Mouse (Mus musculus): ENCODE results near the gene Cfap65. TPM values are rescaled to one million over a fixed set of nuclear protein-coding genes. Genes with fewer than 3 reads are reported as not detected.

Cfap65 gene
- polyA plus RNA-seq, 1 experiment: not detected

DNA sequence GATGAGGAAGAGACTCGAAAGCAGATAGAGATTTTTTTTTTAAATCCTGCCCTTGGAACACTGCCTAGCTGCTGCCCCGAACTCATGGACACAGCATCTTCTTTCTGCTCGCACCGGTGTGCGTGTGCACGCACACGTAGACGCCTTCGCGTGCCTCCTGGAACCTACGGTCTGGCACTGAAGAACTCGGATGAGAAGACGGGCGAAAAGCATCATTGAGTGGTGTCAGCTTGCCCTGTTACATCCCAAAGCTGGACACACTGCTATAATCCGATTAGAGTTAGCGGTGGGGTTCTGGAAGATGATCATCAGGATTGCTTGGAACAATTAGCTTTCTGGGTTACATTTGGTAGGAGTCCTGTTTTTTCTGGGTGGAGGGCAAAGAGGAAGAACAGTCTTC lies 76.6 kb downstream of the Cfap65 start:
- H3K27me3 ChIP-seq (ENCODE audit: control insufficient read depth, insufficient read depth, low read length, poor library complexity, severe bottlenecking): peaks cover 15% of the 10 kb centered on the region
- no peaks in the 10 kb centered on the region for H3K9me3 ChIP-seq (replicated peaks; ENCODE audit: control insufficient read depth, insufficient read depth, low read length, poor library complexity, severe bottlenecking)
- H3K4me3 ChIP-seq (ENCODE audit: low read depth, low read length): peak overlapping the region; percentile 63
- H3K36me3 ChIP-seq (ENCODE audit: control insufficient read depth, insufficient read depth, low read length, poor library complexity, severe bottlenecking): no peaks in the 10 kb centered on the region
- 0 out of 2 replicates have a peak overlapping the region, but pooled peaks have one; percentile 26 for H3K9ac ChIP-seq (ENCODE audit: low read depth, poor library complexity, severe bottlenecking)
- peaks cover 5% of the 10 kb centered on the region for H3K4me1 ChIP-seq (ENCODE audit: control insufficient read depth, insufficient read depth, low read length)
- TF ChIP-seq POLR2A (IDR thresholded peaks at IDR 0.05; ENCODE audit: insufficient read depth, low read length) (no peak), CTCF (IDR thresholded peaks at IDR 0.05; ENCODE audit: low read depth, low read length) (no peak), EP300 (IDR thresholded peaks at IDR 0.05; ENCODE audit: insufficient read depth, low read depth, low read length) (no peak)
- no peak overlapping the region for H3K27ac ChIP-seq (ENCODE audit: insufficient read depth, low read length)

DNA sequence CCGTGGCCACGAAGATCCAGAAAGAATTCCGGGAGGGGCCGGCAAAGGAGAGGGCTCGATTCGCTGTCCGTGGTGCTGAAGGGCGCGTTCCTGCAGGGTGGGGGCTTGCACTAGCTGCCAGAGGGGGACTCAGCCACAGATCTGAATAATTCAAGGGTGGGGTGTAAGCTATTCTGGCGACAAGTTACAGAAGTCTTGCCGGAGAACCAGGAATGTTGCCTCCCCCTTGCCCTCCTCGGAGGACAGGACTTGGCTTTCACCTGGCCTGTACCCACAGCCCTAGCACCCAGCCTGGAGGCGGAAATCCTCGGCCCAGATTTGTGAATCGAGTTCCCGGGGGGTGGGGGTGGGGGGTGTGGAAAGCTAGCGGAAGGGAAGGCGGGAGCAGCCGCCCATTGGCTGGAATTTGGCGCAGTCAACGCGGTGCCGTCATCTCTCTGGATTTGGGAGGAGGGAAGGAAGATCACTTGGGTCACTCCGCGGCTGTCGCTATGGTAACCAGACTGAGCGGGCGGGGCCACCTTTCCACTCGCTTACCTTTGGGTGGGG lies 77.2 kb downstream of the Cfap65 start:
- H3K27ac ChIP-seq (ENCODE audit: insufficient read depth, low read length): no peak overlapping the region
- no peak overlapping the region for H3K9ac ChIP-seq (ENCODE audit: low read depth, poor library complexity, severe bottlenecking)
- H3K9me3 ChIP-seq (replicated peaks; ENCODE audit: control insufficient read depth, insufficient read depth, low read length, poor library complexity, severe bottlenecking): no peaks in the 10 kb centered on the region
- peaks cover 15% of the 10 kb centered on the region for H3K27me3 ChIP-seq (ENCODE audit: control insufficient read depth, insufficient read depth, low read length, poor library complexity, severe bottlenecking)
- H3K36me3 ChIP-seq (ENCODE audit: control insufficient read depth, insufficient read depth, low read length, poor library complexity, severe bottlenecking): no peaks in the 10 kb centered on the region
- H3K4me3 ChIP-seq (ENCODE audit: low read depth, low read length): peak overlapping the region; percentile 82
- peaks cover 5% of the 10 kb centered on the region for H3K4me1 ChIP-seq (ENCODE audit: control insufficient read depth, insufficient read depth, low read length)
- no peak for TF ChIP-seq POLR2A (IDR thresholded peaks at IDR 0.05; ENCODE audit: insufficient read depth, low read length)
- TF ChIP-seq CTCF (IDR thresholded peaks at IDR 0.05; ENCODE audit: low read depth, low read length): no peak
- no peak for TF ChIP-seq EP300 (IDR thresholded peaks at IDR 0.05; ENCODE audit: insufficient read depth, low read depth, low read length)

DNA sequence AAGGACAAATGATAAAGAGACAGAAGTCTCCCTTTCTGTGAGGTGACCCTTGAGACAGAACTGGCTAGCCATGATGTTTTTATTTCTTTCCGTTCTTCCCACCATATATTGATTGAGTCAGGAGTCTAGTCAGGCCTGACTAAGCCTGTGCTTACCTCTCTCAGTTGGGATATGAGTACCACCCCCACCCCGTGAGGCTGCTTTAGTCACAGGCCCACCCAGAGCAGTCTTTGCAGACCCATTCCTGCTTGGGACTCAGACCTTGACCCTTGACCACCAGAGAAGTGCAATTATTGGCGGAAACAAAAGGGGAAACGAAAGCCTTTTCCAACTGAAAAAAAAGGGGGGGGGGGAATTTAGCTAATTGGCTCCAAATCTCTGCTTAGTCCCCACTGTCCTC lies 77.7 kb downstream of the Cfap65 start:
- Histone ChIP-seq H3K27me3 (ENCODE audit: control insufficient read depth, insufficient read depth, low read length, poor library complexity, severe bottlenecking) (peaks cover 15% of the 10 kb centered on the region), H3K27ac (ENCODE audit: insufficient read depth, low read length) (no peak overlapping the region), H3K4me3 (ENCODE audit: low read depth, low read length) (no peak overlapping the region; the same call in 1 of the 2 replicates)

DNA sequence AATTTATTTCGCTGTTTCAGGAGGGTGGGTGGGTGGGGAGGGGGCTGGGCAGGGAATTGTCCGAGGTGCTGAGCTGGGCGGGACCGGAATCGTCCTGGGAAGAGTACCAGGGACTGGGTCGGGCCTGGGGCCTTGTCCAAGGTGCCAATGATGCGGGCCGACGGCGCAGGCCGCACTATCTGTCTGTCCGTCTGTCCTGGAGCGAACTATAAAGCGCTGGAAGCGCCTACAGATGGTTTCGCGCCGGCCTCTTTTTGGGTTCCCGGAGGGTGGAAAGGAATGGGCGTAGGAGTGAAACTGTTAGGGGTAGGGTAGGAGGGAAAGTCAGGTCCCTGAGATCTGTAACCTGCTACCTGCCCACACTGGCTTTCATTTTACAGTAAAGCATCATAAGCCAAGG lies 78.2 kb downstream of the Cfap65 start:
- TF ChIP-seq EP300 (IDR thresholded peaks at IDR 0.05; ENCODE audit: insufficient read depth, low read depth, low read length) (no peak), POLR2A (IDR thresholded peaks at IDR 0.05; ENCODE audit: insufficient read depth, low read length) (no peak), CTCF (IDR thresholded peaks at IDR 0.05; ENCODE audit: low read depth, low read length) (no peak)
- Histone ChIP-seq H3K36me3 (ENCODE audit: control insufficient read depth, insufficient read depth, low read length, poor library complexity, severe bottlenecking) (no peaks in the 10 kb centered on the region), H3K4me3 (ENCODE audit: low read depth, low read length) (no peak overlapping the region), H3K27ac (ENCODE audit: insufficient read depth, low read length) (no peak overlapping the region), H3K9ac (ENCODE audit: low read depth, poor library complexity, severe bottlenecking) (no peak overlapping the region), H3K27me3 (ENCODE audit: control insufficient read depth, insufficient read depth, low read length, poor library complexity, severe bottlenecking) (peaks cover 15% of the 10 kb centered on the region), H3K9me3 (replicated peaks; ENCODE audit: control insufficient read depth, insufficient read depth, low read length, poor library complexity, severe bottlenecking) (no peaks in the 10 kb centered on the region), H3K4me1 (ENCODE audit: control insufficient read depth, insufficient read depth, low read length) (peaks cover 5% of the 10 kb centered on the region)

More for the DNA sequence above, 77.7 kb downstream of the Cfap65 start:
- Histone ChIP-seq H3K9me3 (replicated peaks; ENCODE audit: control insufficient read depth, insufficient read depth, low read length, poor library complexity, severe bottlenecking) (no peaks in the 10 kb centered on the region), H3K36me3 (ENCODE audit: control insufficient read depth, insufficient read depth, low read length, poor library complexity, severe bottlenecking) (no peaks in the 10 kb centered on the region), H3K9ac (ENCODE audit: low read depth, poor library complexity, severe bottlenecking) (no peak overlapping the region), H3K4me1 (ENCODE audit: control insufficient read depth, insufficient read depth, low read length) (peaks cover 5% of the 10 kb centered on the region)
- TF ChIP-seq EP300 (IDR thresholded peaks at IDR 0.05; ENCODE audit: insufficient read depth, low read depth, low read length) (no peak), POLR2A (IDR thresholded peaks at IDR 0.05; ENCODE audit: insufficient read depth, low read length) (no peak), CTCF (IDR thresholded peaks at IDR 0.05; ENCODE audit: low read depth, low read length) (no peak)

DNA sequence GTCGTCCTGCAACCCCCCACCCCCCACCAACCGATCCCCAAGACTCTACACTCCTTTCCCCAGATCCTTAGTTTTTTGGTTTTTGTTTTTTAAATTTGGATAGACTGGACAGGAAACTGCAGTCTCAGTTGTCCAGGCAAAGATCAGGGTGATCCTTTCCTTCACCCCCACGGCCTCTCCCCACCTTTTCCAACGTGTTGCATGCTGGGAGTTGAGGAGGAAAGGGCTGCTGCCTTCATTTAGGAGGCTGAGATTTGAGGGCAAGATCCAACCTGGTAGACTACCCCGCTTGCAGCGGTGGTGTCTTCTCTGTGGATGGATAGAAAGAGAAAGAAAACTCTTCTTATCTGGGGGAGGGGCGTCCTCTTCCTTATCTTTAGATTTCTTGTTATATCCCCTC lies 78.6 kb downstream of the Cfap65 start:
- TF ChIP-seq CTCF (IDR thresholded peaks at IDR 0.05; ENCODE audit: low read depth, low read length): no peak
- no peak for TF ChIP-seq POLR2A (IDR thresholded peaks at IDR 0.05; ENCODE audit: insufficient read depth, low read length)
- no peak for TF ChIP-seq EP300 (IDR thresholded peaks at IDR 0.05; ENCODE audit: insufficient read depth, low read depth, low read length)
- no peaks in the 10 kb centered on the region for H3K36me3 ChIP-seq (ENCODE audit: control insufficient read depth, insufficient read depth, low read length, poor library complexity, severe bottlenecking)
- H3K4me3 ChIP-seq (ENCODE audit: low read depth, low read length): peak overlapping the region; percentile 6; the same call in 1 of the 2 replicates
- H3K27me3 ChIP-seq (ENCODE audit: control insufficient read depth, insufficient read depth, low read length, poor library complexity, severe bottlenecking): peaks cover 15% of the 10 kb centered on the region
- no peak overlapping the region for H3K27ac ChIP-seq (ENCODE audit: insufficient read depth, low read length)
- no peaks in the 10 kb centered on the region for H3K9me3 ChIP-seq (replicated peaks; ENCODE audit: control insufficient read depth, insufficient read depth, low read length, poor library complexity, severe bottlenecking)
- no peak overlapping the region for H3K9ac ChIP-seq (ENCODE audit: low read depth, poor library complexity, severe bottlenecking)
- peaks cover 5% of the 10 kb centered on the region for H3K4me1 ChIP-seq (ENCODE audit: control insufficient read depth, insufficient read depth, low read length)

DNA sequence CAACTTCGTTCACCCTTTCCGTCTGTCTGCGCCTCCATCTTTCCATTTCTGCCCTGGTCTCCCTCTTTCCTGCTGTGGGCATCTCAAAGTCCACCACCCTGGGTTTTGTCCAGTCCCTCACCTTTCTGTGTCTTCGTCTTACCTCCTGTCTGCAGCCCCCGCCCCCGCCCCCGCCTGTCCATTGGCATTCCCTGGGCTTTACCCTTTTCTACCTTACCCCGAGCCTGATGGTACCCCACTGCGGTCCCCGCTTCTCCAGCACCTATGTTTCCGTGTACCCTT lies 79.0 kb downstream of the Cfap65 start:
- H3K27ac ChIP-seq (ENCODE audit: insufficient read depth, low read length): no peak overlapping the region
- no peaks in the 10 kb centered on the region for H3K9me3 ChIP-seq (replicated peaks; ENCODE audit: control insufficient read depth, insufficient read depth, low read length, poor library complexity, severe bottlenecking)
- H3K36me3 ChIP-seq (ENCODE audit: control insufficient read depth, insufficient read depth, low read length, poor library complexity, severe bottlenecking): no peaks in the 10 kb centered on the region
- H3K27me3 ChIP-seq (ENCODE audit: control insufficient read depth, insufficient read depth, low read length, poor library complexity, severe bottlenecking): peaks cover 15% of the 10 kb centered on the region
- peak overlapping the region; percentile 18 for H3K4me3 ChIP-seq (ENCODE audit: low read depth, low read length)
- TF ChIP-seq EP300 (IDR thresholded peaks at IDR 0.05; ENCODE audit: insufficient read depth, low read depth, low read length): no peak
- no peak for TF ChIP-seq CTCF (IDR thresholded peaks at IDR 0.05; ENCODE audit: low read depth, low read length)
- no peak for TF ChIP-seq POLR2A (IDR thresholded peaks at IDR 0.05; ENCODE audit: insufficient read depth, low read length)
- no peak overlapping the region for H3K9ac ChIP-seq (ENCODE audit: low read depth, poor library complexity, severe bottlenecking)
- H3K4me1 ChIP-seq (ENCODE audit: control insufficient read depth, insufficient read depth, low read length): peaks cover 5% of the 10 kb centered on the region
